Mouse (Mus musculus): ENCODE data around the gene Ska3.
"Not testable (repeated sequence)": the region's sequence is repeated elsewhere in the genome, so short reads cannot be mapped to it uniquely, and the experiment has no call there.

Ska3 gene

GRCm38 (mm10) chr14:57825788-57826751 lies at the start of gene Ska3, which contains the start of gene Mrpl57:
Gene Ska3, minus strand, starts transcription at chr14:57826185.
Gene Mrpl57, plus strand, starts transcription at chr14:57826234.
- DNase-seq (ENCODE audit: low spot score in 2 of 2), result peak; percentile 91 to 92

GRCm38 (mm10) chr14:57866676-57867276 lies 40.8 kb upstream of the Ska3 start:
- no peak for DNase-seq (ENCODE audit: low spot score in 2 of 2)

- DNase-seq (ENCODE audit: low spot score in 2 of 2), result no peak
These were observed 39.3 kb upstream of the Ska3 start for GRCm38 (mm10) chr14:57865256-57865655.

- no peak for DNase-seq (ENCODE audit: low spot score in 2 of 2)
These were observed 37.1 kb upstream of the Ska3 start for GRCm38 (mm10) chr14:57863129-57863528.

GRCm38 (mm10) chr14:57861987-57862412 lies 36.0 kb upstream of the Ska3 start:
- DNase-seq (ENCODE audit: low spot score in 2 of 2), result no peak

- DNase-seq (ENCODE audit: low spot score in 2 of 2), result no peak
These were observed 33.5 kb upstream of the Ska3 start for GRCm38 (mm10) chr14:57859520-57859919.

- no peak for DNase-seq (ENCODE audit: low spot score in 2 of 2)
These were observed 32.6 kb upstream of the Ska3 start for GRCm38 (mm10) chr14:57858601-57859000.

- DNase-seq (ENCODE audit: low spot score in 2 of 2), result not testable (repeated sequence)
These were observed 30.1 kb upstream of the Ska3 start for GRCm38 (mm10) chr14:57856037-57856436.

- DNase-seq (ENCODE audit: low spot score in 2 of 2), result no peak
These were observed 27.0 kb upstream of the Ska3 start for GRCm38 (mm10) chr14:57852961-57853360.

GRCm38 (mm10) chr14:57850330-57850729 lies 24.3 kb upstream of the Ska3 start:
- DNase-seq (ENCODE audit: low spot score in 2 of 2), result no peak

GRCm38 (mm10) chr14:57848646-57849045 lies 22.7 kb upstream of the Ska3 start:
- no peak for DNase-seq (ENCODE audit: low spot score in 2 of 2)

- DNase-seq (ENCODE audit: low spot score in 2 of 2), result not testable (repeated sequence)
These were observed 22.1 kb upstream of the Ska3 start for GRCm38 (mm10) chr14:57848061-57848460.

- no peak for DNase-seq (ENCODE audit: low spot score in 2 of 2)
These were observed 18.6 kb upstream of the Ska3 start for GRCm38 (mm10) chr14:57844535-57844934.

- DNase-seq (ENCODE audit: low spot score in 2 of 2), result no peak
These were observed 9.2 kb upstream of the Ska3 start for GRCm38 (mm10) chr14:57835157-57835556.

GRCm38 (mm10) chr14:57833526-57833925 lies 7.5 kb upstream of the Ska3 start:
- no peak for DNase-seq (ENCODE audit: low spot score in 2 of 2)

- DNase-seq (ENCODE audit: low spot score in 2 of 2), result no peak
These were observed 1.3 kb upstream of the Ska3 start for GRCm38 (mm10) chr14:57827284-57827683.

- no peak for DNase-seq (ENCODE audit: low spot score in 2 of 2)
These were observed 5.1 kb downstream of the Ska3 start for GRCm38 (mm10) chr14:57820839-57821238.

GRCm38 (mm10) chr14:57811844-57812243 lies 14.1 kb downstream of the Ska3 start:
- peak in 1 of 2 experiments; percentile 22 for DNase-seq (ENCODE audit: low spot score in 2 of 2)

GRCm38 (mm10) chr14:57810886-57811285 lies 15.1 kb downstream of the Ska3 start:
- DNase-seq (ENCODE audit: low spot score in 2 of 2), result no peak

- DNase-seq (ENCODE audit: low spot score in 2 of 2), result no peak
These were observed 17.4 kb downstream of the Ska3 start for GRCm38 (mm10) chr14:57808558-57808957.

GRCm38 (mm10) chr14:57803731-57804130 lies 22.3 kb downstream of the Ska3 start:
- no peak for DNase-seq (ENCODE audit: low spot score in 2 of 2)

GRCm38 (mm10) chr14:57797991-57798931 lies 27.7 kb downstream of the Ska3 start, which contains the start of gene Sap18:
Gene Sap18, plus strand, starts transcription at chr14:57798180.
- peak; percentile 97 for DNase-seq (ENCODE audit: low spot score in 2 of 2)

Data from right cerebral cortex, adult 2 months (tissue).